Mouse (Mus musculus) kidney, adult 2 months (tissue): ENCODE measurements around the gene Ptf1a. TPM values are rescaled to one million over a fixed set of nuclear protein-coding genes. Genes with fewer than 3 reads are reported as not detected.

Source experiments
- DNase-seq: peaks from one replicate; pipeline ENCODE4 v3.0.0; 2021
- H3K27ac ChIP-seq: fragments of 200-500 bp; 2 replicates; pipeline ENCODE4 v1.5.1; 2012; ENCODE audit warnings: low read depth, low read length, control low read depth, inconsistent platforms; ENCODE audit not compliant: insufficient read depth
- H3K27me3 ChIP-seq: fragments of 200-500 bp; replicated peaks from 2 replicates; pipeline ENCODE4 v1.6.1; 2012; ENCODE audit warnings: mild to moderate bottlenecking, moderate library complexity, low read length, inconsistent platforms; ENCODE audit not compliant: control insufficient read depth, insufficient read depth
- H3K36me3 ChIP-seq: fragments of 200-500 bp; 2 replicates; pipeline ENCODE4 v1.6.1; 2012; ENCODE audit warnings: mild to moderate bottlenecking, moderate library complexity, low read length, inconsistent platforms; ENCODE audit not compliant: control insufficient read depth, insufficient read depth
- H3K4me1 ChIP-seq: fragments of 200-500 bp; 2 replicates; pipeline ENCODE4 v1.6.1; 2011; ENCODE audit warnings: low read length; ENCODE audit not compliant: control insufficient read depth, insufficient read depth
- H3K4me3 ChIP-seq: fragments of 200-500 bp; 2 replicates; pipeline ENCODE4 v1.5.1; 2011; ENCODE audit warnings: mild to moderate bottlenecking, low read depth, low read length, control low read depth; ENCODE audit not compliant: insufficient read depth
- CTCF ChIP-seq: fragments of 200-500 bp; conservative IDR thresholded peaks from 2 replicates; pipeline ENCODE4 v1.5.1; 2011; ENCODE audit warnings: low read depth, mild to moderate bottlenecking, control low read depth, low read length, moderate library complexity, mixed read lengths; ENCODE audit not compliant: insufficient read depth, insufficient read length
- POLR2A ChIP-seq: fragments of 200-500 bp; IDR thresholded peaks from one replicate; pipeline ENCODE4 v1.6.1; 2011; ENCODE audit warnings: low read depth, low read length, control low read depth
- WGBS: fragments of 180-500 bp; shearing (Covaris S2); methylation state at CpG from one replicate; pipeline ENCODE4 v1.1.7; 2018; 5-methylcytosine and 5-hydroxymethylcytosine counted together
- polyA plus RNA-seq: library from polyadenylated mRNA; depleted of rRNA; stranded (reverse); fragments of >200 nt; gene quantifications from 2 replicates; pipeline ENCODE4 v1.2.3, GENCODE M21; 2012

Gene Ptf1a
- polyA plus RNA-seq, 1 experiment, result not detected

- no peak overlapping the region for H3K4me3 ChIP-seq
- no peaks in the 10 kb centered on the region for H3K36me3 ChIP-seq
- H3K27ac ChIP-seq, result no peak overlapping the region
- peaks cover 3% of the 10 kb centered on the region; the same call in 1 of the 2 replicates for H3K27me3 ChIP-seq
- H3K4me1 ChIP-seq, result no peaks in the 10 kb centered on the region
- DNase-seq, result no peak
- TF ChIP-seq POLR2A, result no peak
- TF ChIP-seq CTCF, result no peak
- WGBS, result 3% methylated on average over 41 of the region's 41 CpGs
Observed at GRCm38 (mm10) chr2:19431614-19432323, 13.7 kb upstream of the Ptf1a start.

GRCm38 (mm10) chr2:19444346-19444745 is 1.1 kb upstream of the Ptf1a start:
- TF ChIP-seq CTCF, result no peak
- TF ChIP-seq POLR2A, result no peak
- Histone ChIP-seq H3K27ac (no peak overlapping the region), H3K4me3 (no peak overlapping the region), H3K27me3 (peaks cover 2% of the 10 kb centered on the region; the same call in 1 of the 2 replicates), H3K36me3 (no peaks in the 10 kb centered on the region), H3K4me1 (no peaks in the 10 kb centered on the region)
- DNase-seq, result no peak
- WGBS, result 6% methylated on average over 9 of the region's 9 CpGs

- H3K27me3 ChIP-seq, result no peaks in the 10 kb centered on the region
- 1% methylated on average over 67 of the region's 67 CpGs for WGBS
- no peak overlapping the region for H3K27ac ChIP-seq
- TF ChIP-seq CTCF (no peak), POLR2A (no peak)
- H3K4me1 ChIP-seq, result no peaks in the 10 kb centered on the region
- no peaks in the 10 kb centered on the region for H3K36me3 ChIP-seq
- DNase-seq, result no peak
- H3K4me3 ChIP-seq, result no peak overlapping the region
Observed at GRCm38 (mm10) chr2:19445871-19446501, 523 bp downstream of the Ptf1a start.

- no peak overlapping the region for H3K4me3 ChIP-seq
- H3K27me3 ChIP-seq, result no peaks in the 10 kb centered on the region
- no peak overlapping the region for H3K27ac ChIP-seq
- WGBS, result 6% methylated on average over 7 of the region's 7 CpGs
- H3K36me3 ChIP-seq, result no peaks in the 10 kb centered on the region
- DNase-seq, result no peak
- no peak for TF ChIP-seq POLR2A
- no peak for TF ChIP-seq CTCF
- no peaks in the 10 kb centered on the region for H3K4me1 ChIP-seq
Observed at GRCm38 (mm10) chr2:19446746-19447145, 1.3 kb downstream of the Ptf1a start.

GRCm38 (mm10) chr2:19448042-19448700 is 2.7 kb downstream of the Ptf1a start:
- Histone ChIP-seq H3K36me3 (no peaks in the 10 kb centered on the region), H3K27me3 (no peaks in the 10 kb centered on the region), H3K27ac (no peak overlapping the region), H3K4me3 (no peak overlapping the region), H3K4me1 (no peaks in the 10 kb centered on the region)
- DNase-seq, result no peak
- WGBS, result 2% methylated on average over 31 of the region's 31 CpGs
- TF ChIP-seq CTCF, result no peak
- TF ChIP-seq POLR2A, result no peak

- Histone ChIP-seq H3K36me3 (no peaks in the 10 kb centered on the region), H3K4me1 (no peaks in the 10 kb centered on the region), H3K4me3 (no peak overlapping the region), H3K27me3 (no peaks in the 10 kb centered on the region), H3K27ac (no peak overlapping the region)
- no peak for DNase-seq
- TF ChIP-seq CTCF (no peak), POLR2A (no peak)
- 30% methylated on average over 4 of the region's 4 CpGs for WGBS
Observed at GRCm38 (mm10) chr2:19449308-19449707, 3.8 kb downstream of the Ptf1a start.

- Histone ChIP-seq H3K27ac (no peak overlapping the region), H3K36me3 (no peaks in the 10 kb centered on the region), H3K4me3 (no peak overlapping the region), H3K4me1 (no peaks in the 10 kb centered on the region), H3K27me3 (no peaks in the 10 kb centered on the region; the same call in 1 of the 2 replicates)
- under 1% methylated on average over 19 of the region's 19 CpGs for WGBS
- TF ChIP-seq CTCF, result no peak
- TF ChIP-seq POLR2A, result no peak
- no peak for DNase-seq
Observed at GRCm38 (mm10) chr2:19452531-19453055, 7.1 kb downstream of the Ptf1a start.
